Mouse (Mus musculus): ENCODE results near the gene Vash1. TPM values are rescaled to one million over a fixed set of nuclear protein-coding genes. Genes with fewer than 3 reads are reported as not detected.

The Vash1 gene
- 13.2 and 13.9 TPM in 2 replicates for polyA plus RNA-seq (2015; fragmentation: Nextera tagmentation; extraction: Ambion mirVana)

DNA sequence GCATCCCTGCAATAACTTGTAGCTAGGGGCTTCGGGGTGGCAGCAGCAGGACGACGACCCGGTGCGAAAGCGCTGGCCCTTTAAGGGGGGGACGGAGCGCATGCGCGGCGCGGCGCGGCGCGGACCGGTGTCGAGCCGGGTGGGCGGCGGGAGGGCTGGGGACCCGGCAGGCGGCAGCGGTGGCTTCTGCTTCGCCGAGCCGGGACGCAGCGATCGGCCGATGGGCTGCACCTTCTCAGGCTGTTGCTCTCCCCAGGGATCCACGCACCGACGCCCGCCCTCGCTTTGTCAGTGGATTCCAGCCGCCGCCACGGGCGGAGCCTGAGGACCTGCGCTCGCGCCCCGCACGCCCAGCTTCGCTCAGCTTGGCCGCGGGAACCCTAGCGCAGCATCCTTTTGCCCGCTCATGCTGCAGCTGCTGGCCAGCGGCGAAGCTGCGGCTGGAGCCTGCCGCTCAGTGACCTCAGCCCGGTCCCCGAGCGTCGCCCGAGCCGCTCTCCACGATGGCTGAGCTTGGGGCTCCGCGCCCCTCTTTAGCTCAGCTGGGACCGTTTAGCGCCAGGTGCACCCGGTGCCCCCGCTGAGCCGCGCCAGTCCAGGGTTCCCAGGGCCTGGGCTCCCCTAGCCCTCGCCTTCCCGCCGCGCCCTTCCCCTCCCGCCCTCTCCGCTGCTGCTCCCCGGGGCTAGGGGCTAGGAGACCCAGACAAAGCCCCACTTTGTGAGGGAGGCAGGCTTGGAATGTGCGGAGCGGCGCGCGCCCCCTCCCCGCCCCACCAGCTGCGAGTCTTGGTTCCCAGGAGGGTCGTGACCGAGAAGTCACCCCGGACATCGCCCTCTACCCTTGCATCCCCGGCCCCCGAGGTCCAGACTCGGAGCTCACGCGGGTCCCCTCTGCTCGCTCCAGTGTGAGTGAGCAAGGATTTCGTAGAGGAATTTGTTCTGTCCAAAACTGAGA lies at the start of gene Vash1:
Gene Vash1 (plus strand): TSS at position 110 of the 955 bp plus-strand sequence.
- Histone ChIP-seq H3K9ac (peak within 1 kb of the TSS; percentile 86), H3K9me3 (no peaks in the 10 kb centered on the region), H3K4me2 (replicated peaks) (peak within 1 kb of the TSS; percentile 96), H3K36me3 (peaks cover 6% of the 10 kb centered on the region; the same call in 1 of the 2 replicates), H3K4me1 (peaks cover 33% of the 10 kb centered on the region), H3K27me3 (peaks cover 3% of the 10 kb centered on the region; the same call in 1 of the 2 replicates), H3K27ac (peak within 1 kb of the TSS; percentile 89), H3K4me3 (peak within 1 kb of the TSS; percentile 85)
- ATAC-seq (ENCODE audit: low FRiP score, low read depth) = peak; percentile 71
- under 1% methylated on average over 88 of the region's 94 CpGs for WGBS

GRCm38 (mm10) chr12:86628783-86629172 lies 49.7 kb upstream of the Vash1 start:
- H3K27me3 ChIP-seq = no peaks in the 10 kb centered on the region
- WGBS = 74% methylated on average over 6 of the region's 6 CpGs
- H3K27ac ChIP-seq = no peak overlapping the region
- ATAC-seq (ENCODE audit: low FRiP score, low read depth) = no peak
- no peak overlapping the region for H3K9ac ChIP-seq
- no peaks in the 10 kb centered on the region for H3K9me3 ChIP-seq
- H3K4me2 ChIP-seq (replicated peaks) = no peak overlapping the region
- H3K4me3 ChIP-seq = no peak overlapping the region
- no peaks in the 10 kb centered on the region for H3K4me1 ChIP-seq
- no peaks in the 10 kb centered on the region for H3K36me3 ChIP-seq

- no peaks in the 10 kb centered on the region for H3K9me3 ChIP-seq
- H3K36me3 ChIP-seq = no peaks in the 10 kb centered on the region
- H3K27me3 ChIP-seq = 0 out of 2 replicates have a peak, but pooled peaks cover 2% of the 10 kb centered on the region
- H3K4me2 ChIP-seq (replicated peaks) = no peak overlapping the region
- ATAC-seq (ENCODE audit: low FRiP score, low read depth) = no peak
- H3K4me3 ChIP-seq = no peak overlapping the region
- no peak overlapping the region for H3K27ac ChIP-seq
- 37% methylated on average over 8 of the region's 8 CpGs for WGBS
- H3K4me1 ChIP-seq = peaks cover 10% of the 10 kb centered on the region
- no peak overlapping the region for H3K9ac ChIP-seq
These were observed 36.7 kb upstream of the Vash1 start for GRCm38 (mm10) chr12:86641763-86642162.

DNA sequence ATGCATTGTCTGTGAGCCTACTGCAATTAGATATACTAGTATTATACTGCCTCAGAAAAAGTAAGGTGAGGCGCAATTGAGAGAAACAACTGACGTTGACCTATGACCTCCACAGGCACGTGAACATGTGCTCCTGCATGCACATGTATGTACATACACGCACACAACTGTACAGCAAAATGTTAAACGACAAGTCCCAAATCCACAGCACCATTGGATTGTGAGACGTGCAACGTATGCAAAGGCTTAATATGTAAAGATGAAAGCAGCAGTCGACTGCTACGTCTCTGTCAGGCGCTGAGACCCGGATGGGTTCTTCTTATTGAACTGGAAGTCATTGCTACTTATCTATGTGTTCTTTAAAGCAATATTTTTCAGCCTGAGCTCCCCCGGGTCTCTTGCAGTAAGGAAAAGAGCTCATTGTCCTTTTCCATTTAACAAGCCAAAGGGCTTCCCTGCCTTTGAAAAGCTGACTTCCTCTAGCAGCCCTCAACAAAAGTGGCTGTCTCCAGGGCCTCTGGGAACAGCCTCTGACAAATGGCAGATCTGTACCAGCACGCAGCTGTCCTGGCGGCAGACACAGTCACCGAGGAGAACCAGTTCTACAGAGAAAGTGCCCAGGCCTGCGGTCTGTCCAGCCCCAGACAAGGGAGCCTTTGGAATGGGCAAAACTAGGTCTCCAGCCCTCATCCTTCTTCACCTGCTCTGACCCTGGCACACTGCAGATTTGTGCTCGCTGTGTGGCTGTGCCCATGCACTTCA lies 33.8 kb upstream of the Vash1 start:
- no peaks in the 10 kb centered on the region for H3K36me3 ChIP-seq
- peaks cover 26% of the 10 kb centered on the region for H3K4me1 ChIP-seq
- peaks cover 6% of the 10 kb centered on the region; the same call in 1 of the 2 replicates for H3K9me3 ChIP-seq
- 0 out of 2 replicates have a peak, but pooled peaks cover 2% of the 10 kb centered on the region for H3K27me3 ChIP-seq
- no peak for ATAC-seq (ENCODE audit: low FRiP score, low read depth)
- no peak overlapping the region for H3K4me3 ChIP-seq
- no peak overlapping the region for H3K4me2 ChIP-seq (replicated peaks)
- H3K27ac ChIP-seq = no peak overlapping the region
- H3K9ac ChIP-seq = no peak overlapping the region
- 69% methylated on average over 17 of the region's 17 CpGs for WGBS

DNA sequence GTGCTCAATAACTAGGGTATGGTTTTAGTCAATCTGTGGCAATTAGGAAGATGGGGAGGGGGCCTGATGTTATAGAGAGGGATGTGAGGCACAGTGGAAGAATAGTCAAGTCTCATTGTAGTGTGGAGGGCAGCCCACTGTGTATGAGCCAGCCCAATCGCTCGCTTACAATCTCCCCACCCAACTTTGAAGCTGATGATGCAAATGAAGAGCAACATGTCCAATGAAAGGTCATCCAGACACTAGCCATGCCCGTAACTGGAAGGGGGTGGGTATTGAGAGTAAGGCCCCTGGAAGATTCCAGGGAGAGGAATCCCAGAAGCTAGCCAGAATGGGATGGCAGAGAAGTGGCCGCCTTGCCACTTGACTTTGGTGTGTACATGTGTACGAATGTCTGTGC lies 33.0 kb upstream of the Vash1 start:
- H3K9ac ChIP-seq = no peak overlapping the region
- no peaks in the 10 kb centered on the region for H3K36me3 ChIP-seq
- H3K4me2 ChIP-seq (replicated peaks) = no peak overlapping the region
- H3K27ac ChIP-seq = no peak overlapping the region
- peaks cover 26% of the 10 kb centered on the region for H3K4me1 ChIP-seq
- WGBS = 89% methylated on average over 5 of the region's 5 CpGs
- H3K9me3 ChIP-seq = peaks cover 6% of the 10 kb centered on the region; the same call in 1 of the 2 replicates
- H3K27me3 ChIP-seq = 0 out of 2 replicates have a peak, but pooled peaks cover 2% of the 10 kb centered on the region
- no peak for ATAC-seq (ENCODE audit: low FRiP score, low read depth)
- H3K4me3 ChIP-seq = no peak overlapping the region

DNA sequence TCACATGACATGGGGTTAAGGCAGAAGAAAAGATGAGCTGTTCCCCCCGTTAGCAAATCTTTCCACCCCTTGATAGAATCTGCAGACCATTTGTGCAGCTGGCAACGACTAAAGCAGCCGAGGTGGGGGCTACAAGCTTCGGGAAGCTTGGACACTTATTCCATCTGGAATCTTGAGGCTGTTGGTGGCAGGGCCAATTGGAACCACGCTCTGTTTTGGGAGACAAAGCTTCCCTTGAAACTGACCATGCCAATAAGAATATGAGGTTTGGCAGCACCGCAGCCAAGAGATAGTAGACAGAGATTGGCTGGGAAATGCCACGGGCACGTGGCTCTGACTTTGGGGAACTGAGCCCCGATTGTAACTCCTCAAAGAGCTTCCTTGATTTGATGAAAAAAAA lies 31.7 kb upstream of the Vash1 start:
- peak; percentile 46; the same call in 1 of the 2 replicates for ATAC-seq (ENCODE audit: low FRiP score, low read depth)
- H3K27me3 ChIP-seq = 0 out of 2 replicates have a peak, but pooled peaks cover 4% of the 10 kb centered on the region
- no peak overlapping the region for H3K4me3 ChIP-seq
- no peak overlapping the region; the same call in 1 of the 2 replicates for H3K27ac ChIP-seq
- no peak overlapping the region for H3K9ac ChIP-seq
- H3K4me1 ChIP-seq = peaks cover 26% of the 10 kb centered on the region
- no peaks in the 10 kb centered on the region for H3K36me3 ChIP-seq
- H3K4me2 ChIP-seq (replicated peaks) = peak overlapping the region; percentile 30; the same call in 1 of the 2 replicates
- H3K9me3 ChIP-seq = peaks cover 6% of the 10 kb centered on the region; the same call in 1 of the 2 replicates
- WGBS = 37% methylated on average over 9 of the region's 9 CpGs

DNA sequence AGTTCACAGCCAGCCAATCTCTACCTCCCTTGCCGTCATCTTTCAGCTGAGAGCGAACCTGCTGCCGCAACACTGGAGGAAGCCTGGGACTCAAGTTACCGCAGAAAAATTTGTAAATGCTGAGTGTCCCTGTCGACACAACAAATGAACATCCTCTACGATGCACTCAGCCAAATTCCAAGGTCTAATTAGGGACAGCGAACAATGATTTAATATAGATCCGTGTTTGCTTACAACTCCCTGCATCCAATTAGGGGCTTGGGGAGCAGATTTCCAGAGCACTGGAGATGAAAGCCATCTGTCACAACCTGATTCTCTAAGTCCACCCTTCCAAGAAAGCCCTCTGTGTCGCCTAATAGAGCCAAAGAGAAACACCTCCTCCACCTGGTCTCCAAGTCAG lies 31.2 kb upstream of the Vash1 start:
- ATAC-seq (ENCODE audit: low FRiP score, low read depth) = no peak
- Histone ChIP-seq H3K9ac (no peak overlapping the region), H3K4me1 (peaks cover 30% of the 10 kb centered on the region)

GRCm38 (mm10) chr12:86647736-86648135 lies 30.8 kb upstream of the Vash1 start:
- H3K27me3 ChIP-seq = 0 out of 2 replicates have a peak, but pooled peaks cover 4% of the 10 kb centered on the region
- no peaks in the 10 kb centered on the region for H3K36me3 ChIP-seq
- H3K9me3 ChIP-seq = peaks cover 6% of the 10 kb centered on the region; the same call in 1 of the 2 replicates
- 48% methylated on average over 5 of the region's 5 CpGs for WGBS
- H3K9ac ChIP-seq = no peak overlapping the region
- peaks cover 34% of the 10 kb centered on the region for H3K4me1 ChIP-seq
- H3K4me2 ChIP-seq (replicated peaks) = no peak overlapping the region
- ATAC-seq (ENCODE audit: low FRiP score, low read depth) = no peak
- no peak overlapping the region for H3K4me3 ChIP-seq
- peak overlapping the region; percentile 49; the same call in 1 of the 2 replicates for H3K27ac ChIP-seq

More for the DNA sequence above, 31.2 kb upstream of the Vash1 start:
- Histone ChIP-seq H3K4me2 (replicated peaks) (0 out of 2 replicates have a peak overlapping the region, but pooled peaks have one; percentile 30), H3K27me3 (0 out of 2 replicates have a peak, but pooled peaks cover 4% of the 10 kb centered on the region), H3K9me3 (peaks cover 6% of the 10 kb centered on the region; the same call in 1 of the 2 replicates), H3K27ac (no peak overlapping the region), H3K36me3 (no peaks in the 10 kb centered on the region), H3K4me3 (no peak overlapping the region)
- WGBS = 7% methylated on average over 9 of the region's 9 CpGs

DNA sequence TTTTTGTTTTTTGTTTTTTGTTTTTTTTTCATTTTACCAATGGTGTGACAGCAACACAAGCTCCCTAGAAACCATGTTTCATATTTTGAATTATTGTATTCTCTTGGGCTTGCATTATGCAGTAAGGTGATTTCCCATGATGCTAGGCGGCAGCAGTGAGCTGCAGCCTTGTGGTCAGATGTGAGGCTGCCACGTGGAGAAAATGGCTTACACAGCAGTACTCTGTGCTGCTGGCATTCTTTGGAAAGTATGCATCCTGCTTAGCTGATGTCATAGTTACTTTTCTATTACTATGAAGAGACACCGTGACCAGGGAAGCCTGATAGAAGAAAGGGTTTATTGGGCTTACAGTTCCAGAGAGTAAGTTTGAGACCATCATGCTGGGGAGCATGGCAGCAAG lies 30.0 kb upstream of the Vash1 start:
- Histone ChIP-seq H3K36me3 (no peaks in the 10 kb centered on the region), H3K4me2 (replicated peaks) (no peak overlapping the region), H3K4me3 (no peak overlapping the region), H3K4me1 (peaks cover 35% of the 10 kb centered on the region), H3K9me3 (peaks cover 6% of the 10 kb centered on the region; the same call in 1 of the 2 replicates), H3K9ac (no peak overlapping the region), H3K27me3 (0 out of 2 replicates have a peak, but pooled peaks cover 4% of the 10 kb centered on the region), H3K27ac (no peak overlapping the region)
- no peak for ATAC-seq (ENCODE audit: low FRiP score, low read depth)
- WGBS = 66% methylated on average over 3 of the region's 3 CpGs

DNA sequence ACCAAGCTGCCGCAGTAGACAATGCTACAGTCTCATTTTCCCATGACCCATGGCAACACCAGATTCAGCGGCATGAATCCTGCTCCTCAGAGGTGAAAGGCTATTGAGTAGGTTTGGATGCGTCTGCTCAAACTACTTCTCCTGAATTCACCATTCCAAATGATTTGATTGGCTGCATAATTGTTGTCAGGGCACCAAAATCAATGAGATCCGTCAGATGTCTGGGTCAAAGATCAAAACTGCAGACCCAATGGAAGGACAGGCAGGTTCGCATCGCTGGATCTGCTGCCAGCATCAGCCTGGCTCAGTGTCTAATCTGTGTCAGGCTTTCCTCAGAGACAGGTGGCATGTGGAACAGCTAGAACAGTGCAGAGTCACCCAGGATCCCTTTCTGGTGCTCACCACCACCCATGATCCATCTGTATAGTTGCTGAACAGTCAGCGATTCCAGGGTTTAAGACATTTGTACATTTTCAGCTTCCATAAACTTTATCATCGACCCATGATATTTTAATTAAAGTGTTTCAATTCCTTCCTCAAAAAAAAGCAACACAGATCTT lies 27.1 kb upstream of the Vash1 start:
- Histone ChIP-seq H3K4me1 (peaks cover 29% of the 10 kb centered on the region), H3K4me2 (replicated peaks) (no peak overlapping the region), H3K27me3 (peaks cover 8% of the 10 kb centered on the region; the same call in 1 of the 2 replicates), H3K27ac (no peak overlapping the region), H3K4me3 (no peak overlapping the region), H3K9ac (no peak overlapping the region), H3K36me3 (no peaks in the 10 kb centered on the region), H3K9me3 (peaks cover 6% of the 10 kb centered on the region; the same call in 1 of the 2 replicates)
- 87% methylated on average over 8 of the region's 8 CpGs for WGBS
- ATAC-seq (ENCODE audit: low FRiP score, low read depth) = no peak

DNA sequence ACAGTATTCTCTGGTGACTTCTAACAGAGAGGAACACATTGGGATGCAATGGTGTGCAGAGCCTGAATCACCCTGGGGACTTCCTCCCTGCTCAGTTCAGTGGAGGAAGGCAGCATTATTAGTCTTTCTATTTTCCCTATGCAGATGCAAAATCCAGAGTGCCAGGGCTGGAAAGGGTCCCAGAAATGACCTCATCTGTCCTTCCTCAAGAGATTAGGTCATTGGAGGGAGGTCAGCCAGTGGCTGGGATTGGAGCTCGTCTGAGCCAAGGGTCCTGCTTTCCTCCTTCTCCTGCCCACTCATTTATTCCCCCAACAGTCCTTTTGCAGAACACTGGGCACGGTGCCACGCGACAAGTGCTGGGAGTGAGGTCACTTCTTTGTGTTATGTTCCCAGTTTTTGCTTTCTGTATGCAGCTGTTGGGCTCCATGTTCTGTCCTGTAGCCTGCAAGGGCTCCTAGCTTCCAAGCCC lies 25.9 kb upstream of the Vash1 start:
- Histone ChIP-seq H3K27ac (no peak overlapping the region), H3K4me3 (no peak overlapping the region), H3K4me1 (peaks cover 17% of the 10 kb centered on the region), H3K9ac (no peak overlapping the region), H3K27me3 (peaks cover 8% of the 10 kb centered on the region; the same call in 1 of the 2 replicates), H3K4me2 (replicated peaks) (no peak overlapping the region), H3K9me3 (peaks cover 6% of the 10 kb centered on the region; the same call in 1 of the 2 replicates), H3K36me3 (no peaks in the 10 kb centered on the region)
- ATAC-seq (ENCODE audit: low FRiP score, low read depth) = peak; percentile 76
- 67% methylated on average over 4 of the region's 4 CpGs for WGBS
